In the genomic region with DNA sequence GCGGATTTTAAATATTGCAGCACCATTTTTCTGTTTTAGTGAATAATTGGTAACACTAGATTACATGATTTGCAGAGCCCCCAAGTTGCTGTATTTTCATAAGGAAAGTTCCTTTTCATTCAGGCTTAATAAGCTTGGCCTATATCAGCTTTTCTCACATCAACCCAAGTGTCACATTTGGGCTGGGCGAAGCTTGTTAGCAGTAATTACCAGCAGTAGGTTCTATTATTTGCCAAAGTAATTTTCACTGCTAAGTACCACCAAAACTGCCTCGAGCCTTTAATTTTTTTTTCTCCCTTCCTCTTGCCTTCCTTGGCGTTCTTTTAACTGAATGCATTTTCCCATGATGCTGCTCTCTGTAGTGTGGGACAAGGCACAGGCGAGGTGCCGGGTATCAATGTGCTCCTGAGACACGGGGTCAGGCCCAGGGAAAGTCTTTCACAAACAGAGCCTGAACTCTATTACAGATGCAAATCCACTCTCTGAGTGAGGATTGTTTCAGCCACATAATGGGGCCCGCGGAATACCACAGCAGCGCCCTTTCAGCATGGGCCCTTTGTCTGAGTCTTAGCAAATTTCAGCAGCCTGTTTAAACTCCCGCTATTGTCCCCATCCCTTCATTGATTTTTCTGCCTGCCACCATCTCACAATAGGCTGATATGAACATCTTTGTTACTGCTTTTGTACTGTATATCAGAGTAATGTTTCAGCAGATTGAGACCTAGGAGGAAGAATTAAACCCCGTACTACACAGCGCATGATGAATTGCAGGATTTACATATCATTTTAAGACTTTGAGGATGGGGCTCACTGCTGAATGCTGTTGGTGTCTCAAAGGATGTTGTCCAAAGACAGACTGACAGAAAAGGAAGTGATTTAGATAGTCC, we compare ENCODE assay signal across 11 mouse cellular contexts.
DNase-seq lines count a peak whose midpoint lies in the region; ATAC-seq lines count a peak whose summit lies in the region.
"Had no signal": no experiment of that assay in that cellular context is flagged by ENCODE, and none has a peak within 500 bp of the region (broad histone marks: within the 10 kb centered on the region; RNA-seq: fewer than 3 reads in every experiment).

No protein-coding gene starts in this region.

- H3K4me2 ChIP-seq in forebrain, embryonic 16.5 days (ENCODE audit: low read length), result peak overlapping the region; percentile 13; the same call in 1 of the 2 replicates
- peak overlapping the region; percentile 36 for H3K4me2 ChIP-seq in midbrain, embryonic 15.5 days

- peak overlapping the region; percentile 59 for H3K27ac ChIP-seq in forebrain, embryonic 16.5 days (ENCODE audit: low read length)
- peak overlapping the region; percentile 45; the same call in 1 of the 2 replicates for H3K27ac ChIP-seq in midbrain, embryonic 15.5 days
- H3K27ac ChIP-seq: macrophage had no signal

- no peaks in the 10 kb centered on the region for H3K9me3 ChIP-seq in forebrain, embryonic 16.5 days (ENCODE audit: control insufficient read depth, low read length)
- no peaks in the 10 kb centered on the region for H3K9me3 ChIP-seq in midbrain, embryonic 15.5 days

- H3K4me1 ChIP-seq in forebrain, embryonic 16.5 days (replicated peaks; ENCODE audit: control insufficient read depth, insufficient read depth, low read length), result peaks cover 9% of the 10 kb centered on the region
- H3K4me1 ChIP-seq in midbrain, embryonic 15.5 days, result peaks cover 8% of the 10 kb centered on the region

- peak overlapping the region; percentile 43; the same call in 1 of the 2 replicates for H3K9ac ChIP-seq in forebrain, embryonic 16.5 days (replicated peaks; ENCODE audit: low read depth, low read length)
- no peak overlapping the region; the same call in 1 of the 2 replicates for H3K9ac ChIP-seq in midbrain, embryonic 15.5 days

- WGBS in forebrain, embryonic 16.5 days, result 4% methylated on average over 13 of the region's 13 CpGs
- 9% methylated on average over 13 of the region's 13 CpGs for WGBS in midbrain, embryonic 15.5 days

- H3K27me3 ChIP-seq in forebrain, embryonic 16.5 days (replicated peaks; ENCODE audit: control insufficient read depth, insufficient read depth, low read length), result no peaks in the 10 kb centered on the region
- H3K27me3 ChIP-seq in midbrain, embryonic 15.5 days (replicated peaks), result peaks cover 7% of the 10 kb centered on the region

- no peak overlapping the region for H3K4me3 ChIP-seq in forebrain, embryonic 16.5 days (replicated peaks; ENCODE audit: low read length)
- H3K4me3 ChIP-seq in midbrain, embryonic 15.5 days, result 0 out of 2 replicates have a peak overlapping the region, but pooled peaks have one; percentile 9

- peak; percentile 98 for ATAC-seq in forebrain, embryonic 16.5 days
- peak; percentile 96 for ATAC-seq in midbrain, embryonic 15.5 days (replicated peaks)

- H3K36me3 ChIP-seq in forebrain, embryonic 16.5 days (ENCODE audit: control insufficient read depth, insufficient read depth), result no peaks in the 10 kb centered on the region
- no peaks in the 10 kb centered on the region for H3K36me3 ChIP-seq in midbrain, embryonic 15.5 days (replicated peaks)

- DNase-seq in Muller cell, postnatal 12 days (ENCODE audit: inconsistent ontology term), result peak; percentile 34
- peak; percentile 50 for DNase-seq in brain, embryonic 18.5 days (ENCODE audit: low read depth, low spot score)
- DNase-seq in cerebellum, adult 9-11 months, result no peak
- DNase-seq in adrenal gland, adult 8-10 months, result no peak
- no peak for DNase-seq in adrenal gland, adult 18-20 months (ENCODE audit: low spot score in 2 of 2)
- DNase-seq: heart, postnatal 14 days; kidney, postnatal 10 days; thymus, postnatal 4 days had no signal

Comparison
In these comparisons a context has a peak if more than half of its experiments do, and no peak if none do; other contexts are left out.
1. DNase-seq: peak in Muller cell, postnatal 12 days (single experiment) and brain, embryonic 18.5 days (single experiment); none in cerebellum, adult 9-11 months (single experiment), adrenal gland, adult 8-10 months (single experiment) and adrenal gland, adult 18-20 months (0 of 2).